Mouse (Mus musculus): ENCODE measurements around the gene Hmga2. TPM values are rescaled to one million over a fixed set of nuclear protein-coding genes. Genes with fewer than 3 reads are reported as not detected.

The Hmga2 gene
- polyA plus RNA-seq (2021; fragmentation: Nextera tagmentation): not detected in 2 replicates
- long read RNA-seq, experiment 1: 0 reads
- long read RNA-seq, experiment 2: 0 reads

DNA sequence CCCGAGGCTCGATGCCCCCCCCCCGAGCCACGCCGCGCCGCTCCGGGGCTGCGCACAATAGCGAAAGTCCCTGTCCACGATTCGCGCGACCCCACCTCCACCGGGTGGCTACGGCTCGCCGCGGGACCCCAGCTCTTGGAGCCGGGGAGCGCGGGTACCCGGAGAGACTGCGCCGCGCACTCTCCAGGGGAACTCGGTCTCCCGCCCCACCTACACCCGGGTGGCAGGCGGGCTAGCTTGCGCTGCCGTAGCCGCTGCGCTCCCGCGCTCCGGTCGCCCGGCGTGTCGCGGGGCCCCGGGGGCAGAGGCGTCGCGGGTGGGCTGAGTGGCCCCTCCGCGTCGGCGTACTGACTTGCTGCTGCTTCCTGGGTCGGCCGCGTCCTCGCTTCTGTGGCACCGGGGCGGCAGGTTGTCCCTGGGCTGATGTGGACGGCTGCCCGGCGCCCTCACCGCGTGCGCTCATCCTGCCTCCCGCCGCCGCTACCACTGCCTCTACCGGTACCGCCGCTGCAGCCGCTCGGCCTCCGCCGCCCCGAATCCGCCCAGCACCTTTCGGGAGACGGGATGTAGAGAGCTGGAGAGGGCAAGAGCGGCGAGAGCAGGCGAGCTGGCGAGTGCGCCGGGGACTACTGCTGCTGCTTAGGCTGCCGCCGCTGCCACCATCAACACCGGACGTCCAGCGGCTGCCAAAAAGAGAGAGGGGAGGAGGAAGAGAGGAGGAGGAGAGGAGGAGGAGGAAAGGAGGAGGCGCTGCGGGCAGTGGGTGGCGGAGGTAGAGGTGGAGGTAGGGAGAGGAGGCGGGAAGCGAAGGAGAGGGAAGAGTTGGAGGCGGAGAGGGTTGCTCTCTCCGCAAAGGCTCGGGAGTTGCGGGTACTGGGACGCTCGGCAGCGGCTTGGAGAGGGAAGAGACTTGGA is at the start of gene Hmga2:
Gene Hmga2 (minus strand): TSS at position 869 of the 915 bp plus-strand sequence.

Other genes with a start within 250 kb of the Hmga2 start
- gene Llph, start 249.4 kb downstream of the Hmga2 start, polyA plus RNA-seq (2021; fragmentation: Nextera tagmentation): 80.7 and 85.9 TPM in 2 replicates